Mouse (Mus musculus): ENCODE measurements around the gene Prkn. TPM values are rescaled to one million over a fixed set of nuclear protein-coding genes. Genes with fewer than 3 reads are reported as not detected.

Gene Prkn
- total and polyA plus RNA-seq, 2 experiments from 2014 or later: 6.2 to 6.8 TPM

DNA sequence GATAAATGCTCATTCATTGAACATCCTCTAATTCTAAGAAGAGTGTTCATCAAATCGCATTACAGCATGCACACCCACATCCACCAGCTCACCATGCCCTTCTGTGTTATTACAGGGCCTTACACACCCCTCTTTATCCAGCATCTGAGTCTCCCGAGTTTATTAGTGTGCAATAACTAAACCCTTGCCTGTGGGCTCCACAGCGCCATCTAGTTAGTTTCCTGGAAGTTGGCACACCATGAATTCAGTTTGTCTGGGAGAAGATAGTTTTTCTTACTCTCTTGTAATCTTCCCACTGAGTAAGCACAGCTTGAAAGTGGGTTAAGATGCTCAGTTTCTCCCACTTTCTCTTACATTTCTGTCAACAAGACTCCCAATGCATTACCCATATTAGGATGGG is 781.3 kb downstream of the Prkn start:
- Histone ChIP-seq H3K4me2 (ENCODE audit: low read depth) (no peak overlapping the region), H3K4me1 (ENCODE audit: insufficient read depth) (peaks cover 14% of the 10 kb centered on the region), H3K9ac (no peak overlapping the region), H3K27me3 (ENCODE audit: insufficient read depth, low read length) (no peaks in the 10 kb centered on the region), H3K4me3 (ENCODE audit: low read depth, low read length) (no peak overlapping the region), H3K36me3 (ENCODE audit: insufficient read depth) (no peaks in the 10 kb centered on the region), H3K9me3 (ENCODE audit: low read length) (no peaks in the 10 kb centered on the region), H3K27ac (ENCODE audit: low read depth, low read length) (no peak overlapping the region)
- ATAC-seq (no peak), DNase-seq (no peak)
- peak; percentile 54 for TF ChIP-seq CTCF (IDR thresholded peaks at IDR 0.05; ENCODE audit: low read depth)
- 62% methylated on average over 3 of the region's 3 CpGs for WGBS

- H3K4me2 ChIP-seq (ENCODE audit: low read depth): no peak overlapping the region
- ATAC-seq (no peak), DNase-seq (no peak)
- H3K9me3 ChIP-seq (ENCODE audit: low read length): no peaks in the 10 kb centered on the region
- H3K27ac ChIP-seq (ENCODE audit: low read depth, low read length): no peak overlapping the region
- H3K4me1 ChIP-seq (ENCODE audit: insufficient read depth): no peaks in the 10 kb centered on the region; the same call in 1 of the 2 replicates
- no peak overlapping the region for H3K4me3 ChIP-seq (ENCODE audit: low read depth, low read length)
- no peaks in the 10 kb centered on the region for H3K27me3 ChIP-seq (ENCODE audit: insufficient read depth, low read length)
- TF ChIP-seq CTCF (IDR thresholded peaks at IDR 0.05; ENCODE audit: low read depth): no peak
- H3K9ac ChIP-seq: no peak overlapping the region
- 74% methylated on average over 3 of the region's 3 CpGs for WGBS
- no peaks in the 10 kb centered on the region for H3K36me3 ChIP-seq (ENCODE audit: insufficient read depth)
Measured at GRCm38 (mm10) chr17:11626306-11626705, 786.1 kb downstream of the Prkn start.

GRCm38 (mm10) chr17:11635121-11635520 is 794.9 kb downstream of the Prkn start:
- Histone ChIP-seq H3K27me3 (ENCODE audit: insufficient read depth, low read length) (no peaks in the 10 kb centered on the region), H3K4me1 (ENCODE audit: insufficient read depth) (0 out of 2 replicates have a peak, but pooled peaks cover 6% of the 10 kb centered on the region), H3K9ac (no peak overlapping the region), H3K4me3 (ENCODE audit: low read depth, low read length) (no peak overlapping the region), H3K4me2 (ENCODE audit: low read depth) (no peak overlapping the region), H3K27ac (ENCODE audit: low read depth, low read length) (no peak overlapping the region), H3K36me3 (ENCODE audit: insufficient read depth) (no peaks in the 10 kb centered on the region), H3K9me3 (ENCODE audit: low read length) (peaks cover 4% of the 10 kb centered on the region; the same call in 1 of the 2 replicates)
- WGBS: 95% methylated on average over 11 of the region's 11 CpGs
- no peak for DNase-seq
- no peak for TF ChIP-seq CTCF (IDR thresholded peaks at IDR 0.05; ENCODE audit: low read depth)
- ATAC-seq: no peak

GRCm38 (mm10) chr17:11637642-11638041 is 797.5 kb downstream of the Prkn start:
- no peak for ATAC-seq
- H3K27ac ChIP-seq (ENCODE audit: low read depth, low read length): no peak overlapping the region

GRCm38 (mm10) chr17:11638451-11638850 is 798.3 kb downstream of the Prkn start:
- TF ChIP-seq CTCF (IDR thresholded peaks at IDR 0.05; ENCODE audit: low read depth): no peak
- no peaks in the 10 kb centered on the region for H3K27me3 ChIP-seq (ENCODE audit: insufficient read depth, low read length)

More at GRCm38 (mm10) chr17:11637642-11638041, 797.5 kb downstream of the Prkn start:
- Histone ChIP-seq H3K4me2 (ENCODE audit: low read depth) (no peak overlapping the region), H3K9me3 (ENCODE audit: low read length) (peaks cover 4% of the 10 kb centered on the region; the same call in 1 of the 2 replicates), H3K4me1 (ENCODE audit: insufficient read depth) (0 out of 2 replicates have a peak, but pooled peaks cover 6% of the 10 kb centered on the region), H3K27me3 (ENCODE audit: insufficient read depth, low read length) (no peaks in the 10 kb centered on the region), H3K36me3 (ENCODE audit: insufficient read depth) (no peaks in the 10 kb centered on the region), H3K9ac (no peak overlapping the region), H3K4me3 (ENCODE audit: low read depth, low read length) (no peak overlapping the region)
- no peak for DNase-seq
- TF ChIP-seq CTCF (IDR thresholded peaks at IDR 0.05; ENCODE audit: low read depth): no peak
- WGBS: 83% methylated on average over 10 of the region's 10 CpGs

DNA sequence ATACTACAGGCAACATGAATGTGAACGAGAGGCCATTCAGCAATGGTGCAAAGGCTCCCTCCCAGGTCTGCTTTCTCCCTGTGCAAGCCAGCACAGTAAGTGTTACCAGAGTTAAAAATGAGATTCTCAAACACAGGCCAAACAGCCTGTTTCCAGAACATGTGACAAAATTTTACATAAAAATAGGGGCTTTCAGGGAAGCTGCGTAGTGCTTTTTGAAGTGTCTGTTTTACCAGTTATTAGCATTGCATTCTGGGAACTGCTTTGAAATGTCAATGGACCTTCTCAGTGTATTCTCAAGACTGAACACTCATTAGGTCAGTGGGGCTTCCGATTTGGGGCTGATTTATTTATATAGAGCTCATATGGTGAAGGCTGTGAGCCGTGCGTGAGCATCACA is 799.6 kb downstream of the Prkn start:
- Histone ChIP-seq H3K27me3 (ENCODE audit: insufficient read depth, low read length) (no peaks in the 10 kb centered on the region), H3K4me2 (ENCODE audit: low read depth) (no peak overlapping the region), H3K9ac (no peak overlapping the region), H3K9me3 (ENCODE audit: low read length) (no peaks in the 10 kb centered on the region), H3K27ac (ENCODE audit: low read depth, low read length) (no peak overlapping the region), H3K4me3 (ENCODE audit: low read depth, low read length) (no peak overlapping the region), H3K36me3 (ENCODE audit: insufficient read depth) (no peaks in the 10 kb centered on the region), H3K4me1 (ENCODE audit: insufficient read depth) (0 out of 2 replicates have a peak, but pooled peaks cover 6% of the 10 kb centered on the region)
- ATAC-seq: peak; percentile 42
- DNase-seq: no peak
- TF ChIP-seq CTCF (IDR thresholded peaks at IDR 0.05; ENCODE audit: low read depth): no peak
- WGBS: 27% methylated on average over 5 of the region's 5 CpGs

More at GRCm38 (mm10) chr17:11638451-11638850, 798.3 kb downstream of the Prkn start:
- 71% methylated on average over 6 of the region's 6 CpGs for WGBS
- Histone ChIP-seq H3K27ac (ENCODE audit: low read depth, low read length) (no peak overlapping the region), H3K4me2 (ENCODE audit: low read depth) (no peak overlapping the region), H3K36me3 (ENCODE audit: insufficient read depth) (no peaks in the 10 kb centered on the region), H3K4me1 (ENCODE audit: insufficient read depth) (0 out of 2 replicates have a peak, but pooled peaks cover 6% of the 10 kb centered on the region), H3K9me3 (ENCODE audit: low read length) (peaks cover 4% of the 10 kb centered on the region; the same call in 1 of the 2 replicates), H3K4me3 (ENCODE audit: low read depth, low read length) (no peak overlapping the region), H3K9ac (no peak overlapping the region)
- DNase-seq (no peak), ATAC-seq (no peak)

- TF ChIP-seq CTCF (IDR thresholded peaks at IDR 0.05; ENCODE audit: low read depth): no peak
- Histone ChIP-seq H3K27me3 (ENCODE audit: insufficient read depth, low read length) (no peaks in the 10 kb centered on the region), H3K9me3 (ENCODE audit: low read length) (no peaks in the 10 kb centered on the region), H3K4me2 (ENCODE audit: low read depth) (no peak overlapping the region), H3K4me3 (ENCODE audit: low read depth, low read length) (no peak overlapping the region), H3K36me3 (ENCODE audit: insufficient read depth) (no peaks in the 10 kb centered on the region), H3K27ac (ENCODE audit: low read depth, low read length) (no peak overlapping the region), H3K4me1 (ENCODE audit: insufficient read depth) (0 out of 2 replicates have a peak, but pooled peaks cover 6% of the 10 kb centered on the region), H3K9ac (no peak overlapping the region)
- 73% methylated on average over 1 of the region's 1 CpGs for WGBS
- DNase-seq (no peak), ATAC-seq (no peak)
Measured at GRCm38 (mm10) chr17:11642328-11642727, 802.1 kb downstream of the Prkn start.

Data from forebrain, postnatal 0 days (tissue).